Mouse (Mus musculus): ENCODE measurements at regions not wholly inside any gene's neighbourhood (a gene's known extent, or its start where the extent isn't known, plus 50 kb on each side); places are given as distances from the start of the nearest gene placed in this dataset.
"Not testable (repeated sequence)": the region's sequence is repeated elsewhere in the genome, so short reads cannot be mapped to it uniquely, and the experiment has no call there.

GRCm38 (mm10) chr8:19976461-19976860, 73.3 kb downstream of the Gm31371 start:
- peak; percentile 5 for DNase-seq

GRCm38 (mm10) chr8:19979536-19980345, 76.5 kb downstream of the Gm31371 start:
- peak; percentile 68 for DNase-seq

GRCm38 (mm10) chr8:19980346-19980726, 77.1 kb downstream of the Gm31371 start:
- DNase-seq, result not testable (repeated sequence)

- peak; percentile 33 for DNase-seq
These were observed 104.9 kb downstream of the Gm31371 start for GRCm38 (mm10) chr8:20008106-20008505.

- DNase-seq, result not testable (repeated sequence)
These were observed 107.8 kb downstream of the Gm31371 start for GRCm38 (mm10) chr8:20010947-20011346.

GRCm38 (mm10) chr8:20013278-20013677, 110.1 kb downstream of the Gm31371 start:
- peak; percentile 30 for DNase-seq

- not testable (repeated sequence) for DNase-seq
These were observed 111.4 kb downstream of the Gm31371 start for GRCm38 (mm10) chr8:20014451-20015130.

GRCm38 (mm10) chr8:20015411-20016081, 112.4 kb downstream of the Gm31371 start:
- DNase-seq, result not testable (repeated sequence)

GRCm38 (mm10) chr8:20016082-20016840, 113.1 kb downstream of the Gm31371 start:
- DNase-seq, result peak; percentile 20

- DNase-seq, result not testable (repeated sequence)
These were observed 122.3 kb downstream of the Gm31371 start for GRCm38 (mm10) chr8:20025521-20025920.

- DNase-seq, result peak; percentile 19
These were observed 124.8 kb downstream of the Gm31371 start for GRCm38 (mm10) chr8:20027956-20028355.

- DNase-seq, result not testable (repeated sequence)
These were observed 126.9 kb downstream of the Gm31371 start for GRCm38 (mm10) chr8:20030131-20030530.

GRCm38 (mm10) chr8:20057626-20058025, 154.4 kb downstream of the Gm31371 start:
- DNase-seq, result peak; percentile 8

- not testable (repeated sequence) for DNase-seq
These were observed 194.9 kb downstream of the Gm31371 start for GRCm38 (mm10) chr8:20098121-20098520.

GRCm38 (mm10) chr8:20100241-20100640, 197.0 kb downstream of the Gm31371 start:
- not testable (repeated sequence) for DNase-seq

GRCm38 (mm10) chr8:20102374-20102773, 199.2 kb downstream of the Gm31371 start:
- not testable (repeated sequence) for DNase-seq

GRCm38 (mm10) chr8:20107154-20107553, 204.0 kb downstream of the Gm31371 start:
- not testable (repeated sequence) for DNase-seq

GRCm38 (mm10) chr8:20116785-20117184, 213.6 kb downstream of the Gm31371 start:
- DNase-seq, result peak; percentile 6

GRCm38 (mm10) chr8:20119581-20119980, 216.4 kb downstream of the Gm31371 start:
- DNase-seq, result peak; percentile 10

GRCm38 (mm10) chr8:20120186-20120585, 217.0 kb downstream of the Gm31371 start:
- DNase-seq, result not testable (repeated sequence)

- DNase-seq, result peak; percentile 9
These were observed 218.3 kb downstream of the Gm31371 start for GRCm38 (mm10) chr8:20121391-20121909.

Measured in thymus, postnatal 14 days (tissue).